33 mouse cellular contexts compared by ENCODE assay signal in the genomic region with DNA sequence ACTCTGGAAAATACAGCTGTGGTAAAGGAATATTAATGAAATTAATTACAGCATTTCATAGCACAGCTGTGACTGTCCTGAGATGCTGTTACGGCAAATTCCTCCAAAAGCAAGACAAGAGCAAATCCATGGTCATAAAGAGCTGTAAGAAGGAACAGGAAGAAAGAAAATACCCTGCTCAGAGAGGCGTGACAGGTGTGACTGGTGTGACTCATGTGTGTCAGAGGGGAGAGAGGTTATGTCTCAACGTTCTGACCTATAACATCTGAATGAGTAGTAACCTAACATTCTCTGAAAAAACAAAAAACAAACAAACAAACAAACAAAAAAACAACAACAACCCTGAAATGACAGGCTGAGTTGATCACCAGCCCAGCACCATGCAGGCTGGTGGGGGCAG.
DNase-seq lines count a peak whose midpoint lies in the region; ATAC-seq and TF ChIP-seq lines count a peak whose summit lies in the region.
"Had no signal": no experiment of that assay in that cellular context is flagged by ENCODE, and none has a peak within 500 bp of the region (broad histone marks: within the 10 kb centered on the region; RNA-seq: fewer than 3 reads in every experiment).

No protein-coding gene starts in this region.

- H3K4me1 ChIP-seq in forebrain, embryonic 15.5 days: peaks cover 6% of the 10 kb centered on the region
- no peaks in the 10 kb centered on the region for H3K4me1 ChIP-seq in forebrain, embryonic 14.5 days (ENCODE audit: control insufficient read depth, insufficient read depth, low read length)
- 0 out of 2 replicates have a peak, but pooled peaks cover 9% of the 10 kb centered on the region for H3K4me1 ChIP-seq in kidney, embryonic 15.5 days
- H3K4me1 ChIP-seq: embryonic facial prominence, embryonic 10.5 days; embryonic facial prominence, embryonic 15.5 days; heart, embryonic 10.5 days; heart, embryonic 15.5 days; limb, embryonic 10.5 days; limb, embryonic 15.5 days; liver, embryonic 13.5 days; midbrain, embryonic 13.5 days; neural tube, embryonic 13.5 days; stomach, embryonic 15.5 days had no signal

- no peaks in the 10 kb centered on the region for H3K9me3 ChIP-seq in forebrain, embryonic 15.5 days
- H3K9me3 ChIP-seq in forebrain, embryonic 14.5 days (replicated peaks; ENCODE audit: control insufficient read depth, low read length): no peaks in the 10 kb centered on the region
- H3K9me3 ChIP-seq in kidney, embryonic 15.5 days (replicated peaks): no peaks in the 10 kb centered on the region
- H3K9me3 ChIP-seq: embryonic facial prominence, embryonic 10.5 days; embryonic facial prominence, embryonic 15.5 days; heart, embryonic 10.5 days; heart, embryonic 15.5 days; limb, embryonic 10.5 days; limb, embryonic 15.5 days; liver, embryonic 13.5 days; midbrain, embryonic 13.5 days; neural tube, embryonic 13.5 days; stomach, embryonic 15.5 days had no signal

- no peak overlapping the region for H3K4me3 ChIP-seq in forebrain, embryonic 15.5 days
- no peak overlapping the region for H3K4me3 ChIP-seq in forebrain, embryonic 14.5 days (ENCODE audit: low read depth, low read length)
- H3K4me3 ChIP-seq in kidney, embryonic 15.5 days (replicated peaks): no peak overlapping the region
- no peak overlapping the region for H3K4me3 ChIP-seq in C2C12 (ENCODE audit: insufficient read depth, poor library complexity, severe bottlenecking)
- H3K4me3 ChIP-seq: embryonic facial prominence, embryonic 10.5 days; embryonic facial prominence, embryonic 15.5 days; heart, embryonic 10.5 days; heart, embryonic 15.5 days; limb, embryonic 10.5 days; limb, embryonic 15.5 days; liver, embryonic 13.5 days; midbrain, embryonic 13.5 days; neural tube, embryonic 13.5 days; stomach, embryonic 15.5 days had no signal

- H3K9ac ChIP-seq in forebrain, embryonic 15.5 days (replicated peaks): no peak overlapping the region
- no peak overlapping the region for H3K9ac ChIP-seq in forebrain, embryonic 14.5 days (ENCODE audit: low read length)
- H3K9ac ChIP-seq in kidney, embryonic 15.5 days: no peak overlapping the region
- H3K9ac ChIP-seq: embryonic facial prominence, embryonic 15.5 days; heart, embryonic 15.5 days; limb, embryonic 15.5 days; liver, embryonic 13.5 days; midbrain, embryonic 13.5 days; neural tube, embryonic 13.5 days; stomach, embryonic 15.5 days had no signal

- H3K79me3 ChIP-seq in C2C12 (ENCODE audit: low read depth): no peaks in the 10 kb centered on the region

- H3K4me2 ChIP-seq in forebrain, embryonic 15.5 days (replicated peaks): no peak overlapping the region
- H3K4me2 ChIP-seq in forebrain, embryonic 14.5 days (ENCODE audit: low read length): no peak overlapping the region
- no peak overlapping the region for H3K4me2 ChIP-seq in kidney, embryonic 15.5 days
- H3K4me2 ChIP-seq: embryonic facial prominence, embryonic 15.5 days; heart, embryonic 15.5 days; limb, embryonic 15.5 days; liver, embryonic 13.5 days; midbrain, embryonic 13.5 days; neural tube, embryonic 13.5 days; stomach, embryonic 15.5 days had no signal

- no peak overlapping the region for H3ac ChIP-seq in C2C12 (ENCODE audit: control insufficient read depth, insufficient read length, low read depth)

- no peak for TF ChIP-seq CTCF in C2C12 (IDR thresholded peaks at IDR 0.05; ENCODE audit: control insufficient read depth, insufficient read depth, insufficient read length)

- peak overlapping the region; percentile 59; the same call in 1 of the 2 replicates for H3K27ac ChIP-seq in forebrain, embryonic 15.5 days (replicated peaks)
- H3K27ac ChIP-seq in forebrain, embryonic 14.5 days (ENCODE audit: low read depth, low read length): no peak overlapping the region
- no peak overlapping the region for H3K27ac ChIP-seq in kidney, embryonic 15.5 days
- H3K27ac ChIP-seq: embryonic facial prominence, embryonic 10.5 days; embryonic facial prominence, embryonic 15.5 days; heart, embryonic 10.5 days; heart, embryonic 15.5 days; limb, embryonic 10.5 days; limb, embryonic 15.5 days; liver, embryonic 13.5 days; midbrain, embryonic 13.5 days; neural tube, embryonic 13.5 days; stomach, embryonic 15.5 days had no signal

- no peak for DNase-seq in forebrain, embryonic 14.5 days (ENCODE audit: low spot score)
- DNase-seq in kidney, postnatal 14 days: no peak
- peak; percentile 48 for DNase-seq in splenic B cell, adult 2 months (ENCODE audit: low read depth, low spot score)
- DNase-seq in Muller cell, postnatal 12 days (ENCODE audit: inconsistent ontology term): no peak
- DNase-seq: adrenal gland, adult 2 months; adrenal gland, postnatal 36 days; cerebellum, adult 2 months; cerebellum, postnatal 14 days; kidney, adult 11 months; kidney, postnatal 10 days; layer of hippocampus, postnatal 36 days; liver, embryonic 13.5 days; lung, adult 18-20 months; lung, postnatal 4 days; retina, postnatal 1 day; right cerebral cortex, postnatal 14 days had no signal

- no peaks in the 10 kb centered on the region for H3K79me2 ChIP-seq in C2C12 (ENCODE audit: control insufficient read depth, insufficient read depth)

- no peak for ATAC-seq in forebrain, embryonic 15.5 days (replicated peaks)
- no peak for ATAC-seq in forebrain, embryonic 14.5 days
- peak; percentile 64; the same call in 1 of the 2 replicates for ATAC-seq in kidney, embryonic 15.5 days (replicated peaks; ENCODE audit: low FRiP score)
- ATAC-seq in erythroblast, adult 5-6 weeks (replicated peaks; ENCODE audit: low FRiP score, poor library complexity, severe bottlenecking): no peak
- ATAC-seq: activated CD4-positive, CD25-positive, alpha-beta regulatory T cell, adult 4 months; CD4-positive, CD25-positive, alpha-beta regulatory T cell, adult 4 months; hindbrain, embryonic 16.5 days; lung, postnatal 0 days; midbrain, embryonic 13.5 days had no signal

- 83% methylated on average over 3 of the region's 3 CpGs for WGBS in forebrain, embryonic 15.5 days
- WGBS in forebrain, embryonic 14.5 days: 84% methylated on average over 3 of the region's 3 CpGs
- WGBS in kidney, embryonic 15.5 days: 34% methylated on average over 3 of the region's 3 CpGs

- H3K27me3 ChIP-seq in forebrain, embryonic 15.5 days: no peaks in the 10 kb centered on the region
- H3K27me3 ChIP-seq in forebrain, embryonic 14.5 days (replicated peaks; ENCODE audit: control insufficient read depth, insufficient read depth, low read length): no peaks in the 10 kb centered on the region
- H3K27me3 ChIP-seq in kidney, embryonic 15.5 days: no peaks in the 10 kb centered on the region
- H3K27me3 ChIP-seq in C2C12 (ENCODE audit: control insufficient read depth, insufficient read depth, insufficient read length): no peaks in the 10 kb centered on the region
- no peaks in the 10 kb centered on the region for H3K27me3 ChIP-seq in splenic B cell, adult 2 months (ENCODE audit: control insufficient read depth, insufficient read depth, low read length, poor library complexity, severe bottlenecking)
- H3K27me3 ChIP-seq: embryonic facial prominence, embryonic 15.5 days; heart, embryonic 15.5 days; limb, embryonic 15.5 days; liver, embryonic 13.5 days; midbrain, embryonic 13.5 days; neural tube, embryonic 13.5 days; stomach, embryonic 15.5 days had no signal

- H3K36me3 ChIP-seq in forebrain, embryonic 15.5 days: no peaks in the 10 kb centered on the region
- no peaks in the 10 kb centered on the region for H3K36me3 ChIP-seq in forebrain, embryonic 14.5 days (ENCODE audit: control insufficient read depth, insufficient read depth, low read length)
- H3K36me3 ChIP-seq in kidney, embryonic 15.5 days: no peaks in the 10 kb centered on the region
- H3K36me3 ChIP-seq in C2C12 (ENCODE audit: control insufficient read depth, insufficient read depth): no peaks in the 10 kb centered on the region
- no peaks in the 10 kb centered on the region for H3K36me3 ChIP-seq in splenic B cell, adult 2 months (ENCODE audit: control insufficient read depth, insufficient read depth, low read length, poor library complexity, severe bottlenecking)
- H3K36me3 ChIP-seq: embryonic facial prominence, embryonic 10.5 days; embryonic facial prominence, embryonic 15.5 days; heart, embryonic 10.5 days; heart, embryonic 15.5 days; limb, embryonic 10.5 days; limb, embryonic 15.5 days; liver, embryonic 13.5 days; midbrain, embryonic 13.5 days; neural tube, embryonic 13.5 days; stomach, embryonic 15.5 days had no signal

TF ChIP-seq in C2C12, 6 proteins besides CTCF, POLR2A, EP300 and RAD21:
- peak; percentile 44 for TF ChIP-seq MYOD1 (IDR thresholded peaks at IDR 0.05; ENCODE audit: control insufficient read depth, insufficient read length, low read depth)
- no peak for TF ChIP-seq MAX (IDR thresholded peaks at IDR 0.05)
